Mouse (Mus musculus) heart, embryonic 16.5 days (tissue): ENCODE results near the gene Gm17662. TPM values are rescaled to one million over a fixed set of nuclear protein-coding genes. Genes with fewer than 3 reads are reported as not detected.

ENCODE experiments used
- ATAC-seq: fragments of 200-750 bp; cut with Nextera tagmentation; replicated peaks from 2 replicates; pipeline ENCODE4 v1.8.0; 2017; ENCODE audit warnings: moderate number of reproducible peaks; ENCODE audit not compliant: insufficient read depth, low FRiP score; ENCODE audit errors: extremely low read depth
- H3K27ac ChIP-seq: fragments of 300-500 bp; sonication (generic); 2 replicates; pipeline ENCODE4 v1.5.1; 2014; ENCODE audit warnings: mild to moderate bottlenecking, low read length, control low read depth, moderate library complexity
- H3K27me3 ChIP-seq: fragments of 300-500 bp; sonication (generic); 2 replicates; pipeline ENCODE4 v1.6.1; 2014; ENCODE audit warnings: low read length, mixed read lengths; ENCODE audit not compliant: control insufficient read depth, insufficient read depth
- H3K36me3 ChIP-seq: fragments of 300-500 bp; sonication (generic); 2 replicates; pipeline ENCODE4 v1.6.1; 2014; ENCODE audit not compliant: control insufficient read depth, insufficient read depth
- H3K4me1 ChIP-seq: fragments of 300-500 bp; sonication (generic); 2 replicates; pipeline ENCODE4 v1.6.1; 2014; ENCODE audit warnings: low read length, mixed read lengths; ENCODE audit not compliant: control insufficient read depth, insufficient read depth
- H3K4me2 ChIP-seq: fragments of 300-500 bp; sonication (generic); 2 replicates; pipeline ENCODE4 v1.6.1; 2014; ENCODE audit warnings: low read depth, mild to moderate bottlenecking, control low read depth, low read length
- H3K4me3 ChIP-seq: fragments of 300-500 bp; sonication (generic); 2 replicates; pipeline ENCODE4 v1.5.1; 2014; ENCODE audit warnings: mild to moderate bottlenecking, control low read depth, low read length
- H3K9ac ChIP-seq: fragments of 300-500 bp; sonication (generic); 2 replicates; pipeline ENCODE4 v1.6.1; 2014; ENCODE audit warnings: low read length, control low read depth
- H3K9me3 ChIP-seq: fragments of 300-500 bp; sonication (generic); replicated peaks from 2 replicates; pipeline ENCODE4 v1.6.1; 2016; ENCODE audit warnings: low read length; ENCODE audit not compliant: control insufficient read depth
- WGBS: fragments of 180-500 bp; shearing (Covaris S2); extraction: QIAGEN DNeasy Blood & Tissue Kit; methylation state at CpG from one replicate; pipeline ENCODE4 v1.1.7; 2014; 5-methylcytosine and 5-hydroxymethylcytosine counted together
- polyA plus RNA-seq: library from polyadenylated mRNA; unstranded; fragments of >200 nt; fragmentation: Nextera tagmentation; extraction: Ambion mirVana; gene quantifications from 2 replicates; pipeline ENCODE4 v1.2.1, GENCODE M21; 2015

Gene Gm17662
- polyA plus RNA-seq, 1 experiment from 2014 or later = not detected

DNA sequence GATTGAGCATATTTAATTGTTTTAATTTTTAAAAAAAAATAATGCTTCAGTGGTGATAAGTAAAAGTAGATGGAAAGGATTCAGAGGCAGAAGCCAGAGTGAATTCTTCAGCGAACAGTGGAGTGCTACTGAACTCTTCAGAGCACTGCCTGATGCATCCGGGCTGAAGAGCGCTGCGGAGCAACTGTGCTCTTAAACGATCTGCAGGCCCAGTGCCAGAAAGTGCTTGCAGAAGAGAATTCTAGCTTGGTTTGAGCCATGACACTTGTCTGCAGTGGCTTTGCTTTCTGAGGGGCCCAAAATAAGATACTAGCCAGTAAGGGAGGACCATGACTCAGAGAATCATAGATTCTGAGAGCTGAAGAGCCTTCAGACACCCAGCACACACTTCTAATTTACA lies 28.2 kb upstream of the Gm17662 start:
- H3K9me3 ChIP-seq = no peaks in the 10 kb centered on the region
- no peaks in the 10 kb centered on the region for H3K36me3 ChIP-seq
- 52% methylated on average over 5 of the region's 5 CpGs for WGBS
- no peak for ATAC-seq
- H3K4me1 ChIP-seq = no peaks in the 10 kb centered on the region
- H3K27me3 ChIP-seq = no peaks in the 10 kb centered on the region
- H3K4me2 ChIP-seq = no peak overlapping the region
- H3K4me3 ChIP-seq = no peak overlapping the region
- H3K9ac ChIP-seq = no peak overlapping the region
- no peak overlapping the region for H3K27ac ChIP-seq

DNA sequence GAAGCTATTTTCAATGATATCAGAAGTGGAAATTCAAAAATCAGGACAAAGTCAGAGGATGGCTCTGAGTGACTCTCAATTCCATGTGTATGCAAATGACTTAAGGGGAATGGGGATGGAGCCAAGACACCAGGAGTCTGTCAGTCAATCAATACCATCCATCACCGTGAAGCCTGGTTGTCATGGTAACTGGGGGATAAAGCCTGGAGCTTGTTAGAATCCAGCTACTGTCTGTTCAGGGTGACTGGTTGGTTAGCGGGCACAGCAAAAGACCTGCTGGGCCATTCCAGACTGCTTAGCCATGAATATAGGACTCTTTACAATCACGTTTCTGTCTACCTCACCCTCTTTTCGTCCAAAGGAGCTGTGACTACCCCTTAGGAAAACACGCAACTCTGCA lies 22.0 kb upstream of the Gm17662 start:
- ATAC-seq = no peak
- WGBS = 57% methylated on average over 5 of the region's 5 CpGs
- H3K27ac ChIP-seq = no peak overlapping the region
- H3K9ac ChIP-seq = no peak overlapping the region
- no peaks in the 10 kb centered on the region for H3K27me3 ChIP-seq
- H3K4me1 ChIP-seq = no peaks in the 10 kb centered on the region
- no peak overlapping the region for H3K4me3 ChIP-seq
- no peaks in the 10 kb centered on the region for H3K9me3 ChIP-seq
- no peaks in the 10 kb centered on the region for H3K36me3 ChIP-seq
- no peak overlapping the region for H3K4me2 ChIP-seq

DNA sequence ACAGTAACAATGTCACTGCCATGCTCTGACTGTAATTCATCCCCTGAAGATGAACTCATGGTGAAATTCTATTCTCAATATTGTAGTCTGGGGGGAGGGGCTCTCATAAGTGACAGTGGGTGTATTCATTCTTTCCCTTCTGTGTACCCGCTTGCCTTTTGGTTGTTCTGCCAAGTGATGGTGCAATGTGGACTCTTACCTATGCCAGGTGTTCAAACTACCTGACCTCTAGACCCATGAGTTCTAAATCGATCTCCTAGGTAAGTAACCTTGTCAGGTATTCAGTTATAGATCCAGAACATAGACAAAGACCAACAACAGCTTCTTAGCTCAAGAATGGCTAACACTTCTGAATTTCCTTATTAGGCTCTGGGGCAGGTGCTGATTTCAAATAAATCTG lies 18.8 kb upstream of the Gm17662 start:
- no peak for ATAC-seq
- WGBS = 77% methylated on average over 2 of the region's 2 CpGs
- Histone ChIP-seq H3K36me3 (no peaks in the 10 kb centered on the region), H3K27me3 (no peaks in the 10 kb centered on the region), H3K4me3 (no peak overlapping the region), H3K9me3 (no peaks in the 10 kb centered on the region), H3K9ac (no peak overlapping the region), H3K27ac (no peak overlapping the region), H3K4me1 (no peaks in the 10 kb centered on the region), H3K4me2 (no peak overlapping the region)

DNA sequence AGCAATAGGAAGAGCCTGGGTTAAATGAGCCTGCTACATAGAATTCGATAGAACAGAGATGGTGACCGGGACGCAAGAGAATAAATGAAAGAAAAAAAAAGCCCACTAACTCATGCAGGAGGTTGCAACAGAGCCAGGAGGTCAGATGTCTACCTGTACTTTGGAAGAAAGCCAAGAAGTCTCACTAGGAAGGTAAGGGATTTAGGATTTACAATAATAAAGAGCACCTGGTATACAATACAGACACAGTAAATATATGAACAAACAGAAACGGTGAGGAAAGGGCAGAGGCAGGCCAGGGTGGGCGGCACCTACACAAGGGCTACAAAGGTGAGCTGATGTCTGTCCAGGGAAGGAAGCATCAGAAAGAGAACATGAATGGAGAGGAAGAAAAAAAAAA lies 14.9 kb upstream of the Gm17662 start:
- WGBS = 82% methylated on average over 5 of the region's 5 CpGs
- H3K9ac ChIP-seq = no peak overlapping the region
- no peak for ATAC-seq
- H3K4me2 ChIP-seq = no peak overlapping the region
- H3K4me3 ChIP-seq = no peak overlapping the region
- no peak overlapping the region for H3K27ac ChIP-seq
- H3K27me3 ChIP-seq = no peaks in the 10 kb centered on the region
- no peaks in the 10 kb centered on the region for H3K4me1 ChIP-seq
- H3K9me3 ChIP-seq = no peaks in the 10 kb centered on the region
- no peaks in the 10 kb centered on the region for H3K36me3 ChIP-seq

DNA sequence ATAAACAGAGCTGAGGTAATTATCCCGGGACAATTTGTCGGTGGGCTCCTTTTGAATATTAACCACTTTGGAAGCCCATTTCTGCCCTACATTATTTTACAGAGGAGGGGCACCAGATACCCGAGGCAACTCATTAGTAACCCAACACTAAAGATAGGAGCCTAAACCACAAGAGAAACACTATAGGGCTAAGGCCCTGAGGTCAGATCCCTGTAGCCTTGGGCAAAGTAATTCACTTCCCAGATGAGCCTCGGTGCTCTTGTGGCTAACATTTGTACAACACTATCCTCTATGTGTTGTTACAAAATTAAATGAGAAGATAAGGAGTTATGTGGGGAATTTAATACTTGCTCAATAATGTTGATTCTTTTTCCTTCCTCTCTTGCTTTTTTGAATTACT lies 13.6 kb upstream of the Gm17662 start:
- no peaks in the 10 kb centered on the region for H3K4me1 ChIP-seq
- no peak overlapping the region for H3K9ac ChIP-seq
- H3K36me3 ChIP-seq = no peaks in the 10 kb centered on the region
- H3K4me2 ChIP-seq = no peak overlapping the region
- H3K9me3 ChIP-seq = no peaks in the 10 kb centered on the region
- H3K4me3 ChIP-seq = no peak overlapping the region
- ATAC-seq = no peak
- 65% methylated on average over 4 of the region's 4 CpGs for WGBS
- no peaks in the 10 kb centered on the region for H3K27me3 ChIP-seq
- no peak overlapping the region for H3K27ac ChIP-seq

DNA sequence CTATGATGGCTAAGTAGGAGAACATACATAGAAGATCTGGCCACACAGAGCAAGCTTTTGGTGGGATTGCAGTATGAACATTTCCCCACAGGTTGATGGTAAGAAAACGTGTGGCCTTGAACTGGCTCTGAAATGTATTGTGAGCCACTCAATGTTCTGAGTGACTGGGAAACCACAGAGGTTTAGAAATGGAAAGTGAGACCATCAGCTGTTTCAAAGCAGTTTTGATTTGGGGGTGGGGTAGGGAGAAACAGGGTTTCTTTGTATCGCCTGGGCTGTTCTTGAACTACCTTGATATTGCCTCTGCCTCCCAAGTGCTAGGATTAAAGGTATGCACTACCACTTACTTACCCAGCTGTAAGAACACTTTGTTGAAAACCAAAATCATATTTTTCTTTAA lies 1.9 kb upstream of the Gm17662 start:
- Histone ChIP-seq H3K4me2 (no peak overlapping the region), H3K27ac (no peak overlapping the region), H3K4me3 (no peak overlapping the region), H3K9ac (no peak overlapping the region), H3K4me1 (no peaks in the 10 kb centered on the region), H3K9me3 (no peaks in the 10 kb centered on the region), H3K27me3 (no peaks in the 10 kb centered on the region), H3K36me3 (no peaks in the 10 kb centered on the region)
- WGBS = 76% methylated on average over 2 of the region's 2 CpGs
- ATAC-seq = no peak

DNA sequence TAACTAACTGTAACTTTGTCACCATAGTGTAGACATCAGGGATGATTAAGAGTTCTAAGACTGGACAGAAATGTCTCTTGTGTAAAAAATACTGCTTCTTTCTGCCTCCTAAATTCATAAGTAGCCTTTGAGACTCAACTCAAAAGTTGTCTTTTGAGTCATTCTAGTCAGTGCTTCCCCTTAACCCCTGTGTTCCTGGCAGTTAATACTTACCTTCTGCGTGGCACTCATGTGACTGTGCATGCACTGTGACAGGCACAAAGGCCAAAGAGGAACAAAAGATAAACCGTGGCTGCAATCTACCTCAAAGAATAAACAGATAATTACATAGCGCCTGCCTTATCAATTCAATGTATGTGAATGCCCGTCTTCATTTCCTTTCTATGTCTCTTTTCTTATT lies 694 bp downstream of the Gm17662 start:
- H3K27me3 ChIP-seq = no peaks in the 10 kb centered on the region
- H3K9ac ChIP-seq = no peak overlapping the region
- no peaks in the 10 kb centered on the region for H3K4me1 ChIP-seq
- H3K4me3 ChIP-seq = no peak overlapping the region
- H3K4me2 ChIP-seq = no peak overlapping the region
- no peaks in the 10 kb centered on the region for H3K9me3 ChIP-seq
- H3K36me3 ChIP-seq = no peaks in the 10 kb centered on the region
- no peak overlapping the region for H3K27ac ChIP-seq
- 71% methylated on average over 4 of the region's 4 CpGs for WGBS
- ATAC-seq = no peak

DNA sequence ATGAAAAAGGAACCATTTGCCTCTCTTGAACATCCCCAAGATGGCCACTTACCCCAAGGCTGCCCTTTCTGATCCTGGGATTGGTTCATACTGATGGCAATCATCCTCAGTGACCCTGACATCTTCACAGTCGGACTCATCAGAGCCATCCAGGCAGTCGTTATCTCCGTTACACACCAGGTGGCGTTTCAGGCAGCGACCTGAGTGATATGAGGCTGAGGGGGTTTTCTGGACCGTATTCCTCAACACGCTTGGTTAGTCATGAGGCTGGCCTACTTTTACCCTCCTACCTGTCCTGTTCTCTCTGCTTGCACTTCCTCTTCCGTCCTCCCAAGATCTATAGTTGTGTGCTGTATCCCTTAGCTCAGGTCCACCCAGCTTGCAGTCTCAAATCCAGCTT lies 4.1 kb downstream of the Gm17662 start:
- no peak overlapping the region for H3K9ac ChIP-seq
- H3K4me2 ChIP-seq = no peak overlapping the region
- no peaks in the 10 kb centered on the region for H3K4me1 ChIP-seq
- H3K27me3 ChIP-seq = no peaks in the 10 kb centered on the region
- H3K9me3 ChIP-seq = no peaks in the 10 kb centered on the region
- no peaks in the 10 kb centered on the region for H3K36me3 ChIP-seq
- no peak overlapping the region for H3K4me3 ChIP-seq
- no peak overlapping the region for H3K27ac ChIP-seq
- WGBS = 79% methylated on average over 8 of the region's 8 CpGs
- ATAC-seq = no peak

DNA sequence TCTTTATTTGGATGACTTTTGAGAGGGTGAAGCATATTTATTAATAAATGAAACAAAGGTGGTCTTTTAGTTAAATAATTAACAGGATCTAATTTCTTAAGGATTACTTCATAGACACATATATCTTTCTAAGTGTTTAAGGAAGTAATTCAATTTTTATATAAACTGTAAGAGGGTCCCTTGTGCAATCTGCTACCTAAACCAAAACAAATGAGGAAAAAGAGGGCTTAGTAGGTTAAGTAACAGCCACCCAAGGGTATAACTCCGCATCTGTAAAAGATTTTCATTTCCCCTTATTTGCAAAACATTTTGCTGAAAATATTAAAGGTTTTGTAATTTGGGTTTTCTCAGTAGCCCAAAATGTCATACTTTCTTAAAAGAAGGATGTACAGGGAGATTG lies 7.3 kb downstream of the Gm17662 start:
- 83% methylated on average over 1 of the region's 1 CpGs for WGBS
- H3K27ac ChIP-seq = no peak overlapping the region
- no peaks in the 10 kb centered on the region for H3K27me3 ChIP-seq
- no peak overlapping the region for H3K9ac ChIP-seq
- H3K4me2 ChIP-seq = no peak overlapping the region
- no peaks in the 10 kb centered on the region for H3K9me3 ChIP-seq
- no peak for ATAC-seq
- H3K4me1 ChIP-seq = no peaks in the 10 kb centered on the region
- no peaks in the 10 kb centered on the region for H3K36me3 ChIP-seq
- H3K4me3 ChIP-seq = no peak overlapping the region

DNA sequence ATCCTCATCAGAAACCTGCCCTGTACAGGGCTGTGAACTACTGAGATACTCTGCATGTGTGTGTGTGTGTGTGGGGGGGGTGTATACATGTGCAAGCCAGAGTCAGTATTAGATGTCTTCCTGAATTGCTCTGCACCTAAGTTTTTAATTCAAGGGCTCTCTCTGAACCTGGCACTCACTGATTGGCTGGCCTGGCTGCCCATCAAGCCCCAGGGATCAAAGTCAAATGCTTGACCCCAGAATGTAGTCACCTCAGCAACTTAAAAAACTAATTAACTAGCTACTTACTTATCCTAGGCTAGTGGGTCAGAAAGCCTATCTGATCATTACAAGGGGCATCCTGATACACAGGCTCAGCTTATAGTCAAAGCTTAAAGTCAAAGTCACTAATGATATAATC lies 12.5 kb downstream of the Gm17662 start:
- H3K27ac ChIP-seq = no peak overlapping the region
- no peak for ATAC-seq
- H3K4me2 ChIP-seq = no peak overlapping the region
- no peaks in the 10 kb centered on the region for H3K27me3 ChIP-seq
- H3K4me3 ChIP-seq = no peak overlapping the region
- no peaks in the 10 kb centered on the region for H3K36me3 ChIP-seq
- H3K4me1 ChIP-seq = no peaks in the 10 kb centered on the region
- no peak overlapping the region for H3K9ac ChIP-seq
- no peaks in the 10 kb centered on the region for H3K9me3 ChIP-seq
